Mouse (Mus musculus): ENCODE measurements around the gene Gm10309.
"Not testable (repeated sequence)": the region's sequence is repeated elsewhere in the genome, so short reads cannot be mapped to it uniquely, and the experiment has no call there.

Gm10309 gene

GRCm38 (mm10) chr17:86509871-86510270, 4.8 kb upstream of the Gm10309 start:
- DNase-seq (ENCODE audit: low spot score), result no peak

GRCm38 (mm10) chr17:86508212-86508490, 3.1 kb upstream of the Gm10309 start:
- no peak for DNase-seq (ENCODE audit: low spot score)

- DNase-seq (ENCODE audit: low spot score), result no peak
Measured at GRCm38 (mm10) chr17:86507342-86508211, 2.5 kb upstream of the Gm10309 start.

DNA sequence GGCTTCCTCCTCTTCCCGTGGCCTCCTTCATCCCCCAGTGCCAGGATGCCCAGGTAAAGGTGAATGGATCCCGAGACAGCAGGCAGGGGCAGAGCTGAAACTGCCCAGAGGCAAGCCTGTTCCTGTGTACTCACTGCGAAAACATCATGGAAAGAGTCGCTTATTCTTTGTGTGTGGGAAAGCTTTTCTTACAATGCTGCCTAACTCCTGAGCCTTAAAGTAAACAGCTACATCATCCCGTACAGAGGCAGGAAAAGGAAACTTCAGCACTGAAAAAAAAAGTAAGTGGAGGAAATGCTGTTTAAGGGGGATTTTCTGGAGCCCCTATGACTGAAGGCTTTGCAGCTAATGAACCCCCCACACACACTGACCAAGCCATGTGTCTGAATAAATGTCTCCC, 1.8 kb upstream of the Gm10309 start:
- DNase-seq (ENCODE audit: low spot score), result no peak

DNA sequence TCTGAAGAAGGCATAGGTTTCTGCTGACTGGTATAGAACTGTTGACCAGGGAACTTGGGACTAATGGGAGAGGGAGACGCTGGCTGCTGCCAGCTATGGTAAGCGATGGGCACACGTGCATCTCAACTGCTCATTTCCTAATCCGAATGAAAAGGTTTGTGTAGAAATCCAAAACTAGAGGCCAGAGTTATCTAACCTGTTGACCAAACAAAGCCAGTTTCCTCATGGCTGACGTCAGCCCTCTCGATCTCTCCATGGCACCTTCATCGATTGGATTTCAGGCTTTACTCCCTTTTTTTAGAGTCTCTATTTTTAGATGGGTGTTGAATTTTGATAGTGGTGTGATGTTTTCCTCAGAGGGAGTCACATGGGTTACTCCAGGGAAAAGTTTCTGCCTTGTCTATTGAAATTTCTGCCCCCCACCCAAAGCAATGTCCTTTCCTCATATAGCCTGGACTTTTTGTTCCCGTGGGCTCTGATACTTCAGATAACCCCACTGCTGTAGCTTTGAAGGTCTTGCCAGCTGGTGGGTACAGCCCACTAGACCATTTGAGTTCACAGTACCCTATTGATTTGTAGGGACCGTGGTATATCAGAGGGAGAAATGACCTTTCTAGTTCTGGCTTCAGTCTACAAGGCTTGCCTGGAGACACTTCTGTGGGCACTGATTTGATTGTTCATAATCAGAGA, 1.7 kb downstream of the Gm10309 start:
- DNase-seq (ENCODE audit: low spot score), result no peak

DNA sequence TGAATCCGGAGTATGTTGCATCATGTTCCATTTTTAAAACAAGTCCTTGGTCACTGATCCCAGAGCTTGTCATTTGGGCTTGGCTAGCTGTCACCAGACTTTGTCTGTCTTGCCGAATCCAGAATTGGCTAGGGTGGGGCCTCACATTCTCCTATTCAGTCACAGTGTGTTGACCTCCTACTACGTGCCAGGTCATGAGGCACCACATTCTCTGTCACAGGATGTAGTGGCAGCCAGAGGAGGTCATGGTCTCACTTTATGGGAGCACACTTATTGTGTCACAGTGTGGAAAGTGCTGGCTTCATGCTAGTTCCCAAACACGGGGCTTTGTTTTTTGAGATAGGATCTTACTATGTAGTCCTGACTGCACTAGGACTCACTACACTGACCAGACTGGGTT, 3.6 kb downstream of the Gm10309 start:
- DNase-seq (ENCODE audit: low spot score), result no peak

DNA sequence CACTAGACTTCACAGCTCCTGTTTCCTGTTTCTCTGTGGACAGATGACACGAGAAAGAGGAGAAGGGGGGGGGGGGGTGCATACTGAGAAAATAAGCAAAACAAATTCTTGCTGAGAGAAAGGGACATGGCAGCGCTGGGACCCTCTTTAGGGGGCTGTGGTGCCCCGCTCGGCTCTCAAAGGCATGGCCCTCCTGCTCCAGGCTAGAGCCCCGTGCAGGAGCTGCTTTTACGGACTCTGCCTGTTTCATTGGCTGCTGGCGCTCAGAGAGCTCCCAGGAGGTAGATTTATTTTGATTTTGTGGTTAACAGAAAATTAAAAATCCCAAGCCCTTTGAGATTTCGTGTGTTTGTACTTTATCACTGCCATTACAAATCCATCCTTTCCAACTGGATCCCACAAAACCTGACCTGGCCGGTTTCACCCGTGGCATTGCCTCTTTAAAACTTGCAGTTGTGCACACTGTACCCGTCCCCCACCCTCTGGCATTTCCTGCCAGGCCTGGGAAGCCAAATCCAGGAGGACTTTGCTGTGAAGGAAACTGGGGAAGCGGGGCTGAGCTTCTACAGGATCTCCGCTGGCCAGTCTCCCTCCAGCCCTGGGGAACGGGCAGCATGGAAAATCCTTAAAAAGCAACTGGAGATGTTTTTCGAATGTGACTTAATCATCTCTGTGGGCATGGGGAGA, 5.5 kb downstream of the Gm10309 start:
- no peak for DNase-seq (ENCODE audit: low spot score)

- no peak for DNase-seq (ENCODE audit: low spot score)
Measured at GRCm38 (mm10) chr17:86497302-86497701, 7.7 kb downstream of the Gm10309 start.

- peak; percentile 35 for DNase-seq (ENCODE audit: low spot score)
Measured at GRCm38 (mm10) chr17:86496123-86496771, 8.8 kb downstream of the Gm10309 start.

GRCm38 (mm10) chr17:86494895-86495294, 10.1 kb downstream of the Gm10309 start:
- no peak for DNase-seq (ENCODE audit: low spot score)

DNA sequence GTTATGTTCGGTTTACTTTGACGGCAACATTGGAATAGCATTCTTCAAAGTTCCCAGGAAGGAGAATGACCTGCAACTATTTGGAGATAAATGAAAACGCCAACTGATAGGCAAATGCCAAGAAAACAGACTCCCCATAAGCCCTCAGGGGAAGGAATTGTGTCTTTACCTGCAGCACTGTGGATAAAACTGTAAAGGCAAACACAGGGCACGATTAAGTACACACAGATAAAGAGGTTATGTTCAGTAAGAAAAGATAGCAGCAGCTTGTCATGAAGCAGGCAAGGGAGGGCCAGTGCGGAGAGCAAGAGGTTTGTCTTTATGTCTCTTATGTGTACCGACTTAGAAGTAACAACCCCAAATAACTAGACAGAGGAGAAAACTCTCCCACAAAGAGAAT, 10.5 kb downstream of the Gm10309 start:
- no peak for DNase-seq (ENCODE audit: low spot score)

DNA sequence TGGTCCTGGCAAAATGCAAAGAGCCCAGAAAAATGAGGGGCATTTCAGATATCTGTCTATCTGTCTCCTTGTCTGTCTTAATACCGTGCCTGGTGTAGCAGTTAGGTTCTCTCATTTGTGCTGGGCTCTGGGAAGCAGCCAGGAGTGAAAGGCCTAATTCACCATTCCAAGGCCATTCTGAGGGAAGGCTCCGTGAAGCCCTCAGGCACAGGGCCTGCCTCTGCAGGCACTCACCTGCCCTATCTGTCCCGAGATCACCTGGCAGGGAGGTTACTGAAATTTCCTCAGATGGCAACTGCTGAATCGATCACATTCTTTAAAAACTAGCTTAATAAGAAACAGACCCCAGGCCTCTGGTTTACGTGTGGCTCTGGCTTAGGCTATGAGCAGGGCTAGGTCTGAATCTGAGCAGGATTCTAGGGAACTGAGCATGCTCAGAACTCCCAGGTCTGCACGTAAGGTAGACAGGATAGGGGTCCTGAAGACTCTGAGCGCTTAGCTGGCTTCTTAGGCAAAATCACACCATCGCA, 11.1 kb downstream of the Gm10309 start:
- DNase-seq (ENCODE audit: low spot score), result no peak

- no peak for DNase-seq (ENCODE audit: low spot score)
Measured at GRCm38 (mm10) chr17:86492376-86492775, 12.7 kb downstream of the Gm10309 start.

- DNase-seq (ENCODE audit: low spot score), result no peak
Measured at GRCm38 (mm10) chr17:86489827-86490226, 15.2 kb downstream of the Gm10309 start.

GRCm38 (mm10) chr17:86487450-86487849, 17.6 kb downstream of the Gm10309 start:
- DNase-seq (ENCODE audit: low spot score), result no peak

DNA sequence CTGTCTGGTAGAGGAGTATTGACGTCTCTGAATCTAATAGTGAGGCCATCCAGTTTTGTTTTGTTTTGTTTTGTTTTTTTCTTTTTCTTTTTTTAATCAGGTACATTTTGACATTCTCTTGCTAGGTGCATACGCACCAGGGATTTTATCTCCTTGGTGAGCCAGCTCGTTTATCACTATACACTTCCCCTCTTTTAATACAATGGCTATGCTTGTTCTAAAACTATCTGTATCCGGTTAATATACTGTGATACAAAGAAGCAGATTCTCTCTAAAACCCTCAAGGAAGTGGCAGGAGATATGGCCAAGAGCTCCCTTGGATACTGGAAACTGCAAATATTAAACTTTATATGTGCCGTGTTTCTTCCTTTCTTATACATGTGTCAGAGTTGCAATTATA, 18.4 kb downstream of the Gm10309 start:
- DNase-seq (ENCODE audit: low spot score), result no peak

GRCm38 (mm10) chr17:86484087-86484737, 20.8 kb downstream of the Gm10309 start:
- peak; percentile 81 for DNase-seq (ENCODE audit: low spot score)

DNA sequence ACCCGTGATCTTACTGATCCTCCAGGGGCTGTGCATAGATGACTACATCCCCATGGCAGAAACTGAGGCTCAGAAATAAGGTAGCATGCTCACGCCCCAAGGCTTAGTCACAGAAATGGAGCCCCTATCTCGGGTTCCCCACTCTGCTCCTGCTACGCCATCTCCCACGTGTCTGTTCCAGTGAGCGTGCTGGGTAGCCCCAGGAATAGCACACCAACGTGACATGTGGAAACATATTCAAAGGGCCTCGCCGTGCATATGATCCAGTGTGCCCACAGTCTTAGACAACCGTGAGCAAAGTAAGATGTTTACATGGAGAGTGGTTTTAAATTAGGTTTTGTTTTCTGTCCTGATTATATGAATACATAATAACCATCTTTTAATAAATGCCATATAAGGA, 22.4 kb downstream of the Gm10309 start:
- DNase-seq (ENCODE audit: low spot score), result no peak

GRCm38 (mm10) chr17:86479406-86479805, 25.6 kb downstream of the Gm10309 start:
- DNase-seq (ENCODE audit: low spot score), result no peak

- DNase-seq (ENCODE audit: low spot score), result not testable (repeated sequence)
Measured at GRCm38 (mm10) chr17:86477401-86477800, 27.6 kb downstream of the Gm10309 start.

GRCm38 (mm10) chr17:86476674-86477073, 28.4 kb downstream of the Gm10309 start:
- no peak for DNase-seq (ENCODE audit: low spot score)

GRCm38 (mm10) chr17:86471684-86472083, 33.3 kb downstream of the Gm10309 start:
- DNase-seq (ENCODE audit: low spot score), result peak; percentile 58

All from urinary bladder, postnatal 25 days (tissue).